Comparison of ENCODE assay signal across 8 mouse cellular contexts in genomic region chr6:87812656-87813055, GRCm38 (mm10). TPM values are rescaled to one million over a fixed set of nuclear protein-coding genes. Genes with fewer than 3 reads are reported as not detected.
A peak's percentile ranks its signal among the peaks of the same experiment; 100 is the strongest.
DNase-seq lines count a peak whose midpoint lies in the region; ATAC-seq lines count a peak whose summit lies in the region.

No protein-coding gene starts in this region.

- H3K27ac ChIP-seq in heart, embryonic 10.5 days: peak overlapping the region; percentile 89; the same call in 1 of the 2 replicates
- no peak overlapping the region for H3K27ac ChIP-seq in limb, embryonic 12.5 days
- H3K27ac ChIP-seq in stomach, embryonic 15.5 days: peak overlapping the region; percentile 86

- no peak overlapping the region for H3K9ac ChIP-seq in limb, embryonic 12.5 days (replicated peaks)
- H3K9ac ChIP-seq in stomach, embryonic 15.5 days: peak overlapping the region; percentile 58; the same call in 1 of the 2 replicates

- peaks cover 33% of the 10 kb centered on the region for H3K36me3 ChIP-seq in heart, embryonic 10.5 days
- peaks cover 67% of the 10 kb centered on the region for H3K36me3 ChIP-seq in megakaryocyte, embryonic 14.5 days (replicated peaks; ENCODE audit: low read length)
- peaks cover 45% of the 10 kb centered on the region for H3K36me3 ChIP-seq in limb, embryonic 12.5 days
- H3K36me3 ChIP-seq in stomach, embryonic 15.5 days: peaks cover 9% of the 10 kb centered on the region; the same call in 1 of the 2 replicates

- H3K4me2 ChIP-seq in limb, embryonic 12.5 days: peak overlapping the region; percentile 93
- peak overlapping the region; percentile 87 for H3K4me2 ChIP-seq in stomach, embryonic 15.5 days

- H3K9me3 ChIP-seq in heart, embryonic 10.5 days: no peaks in the 10 kb centered on the region
- H3K9me3 ChIP-seq in megakaryocyte, embryonic 14.5 days: no peaks in the 10 kb centered on the region
- no peaks in the 10 kb centered on the region for H3K9me3 ChIP-seq in limb, embryonic 12.5 days
- H3K9me3 ChIP-seq in stomach, embryonic 15.5 days: no peaks in the 10 kb centered on the region

- H3K4me3 ChIP-seq in heart, embryonic 10.5 days: peak overlapping the region; percentile 78
- peak overlapping the region; percentile 100 for H3K4me3 ChIP-seq in megakaryocyte, embryonic 14.5 days (replicated peaks)
- peak overlapping the region; percentile 73; the same call in 1 of the 2 replicates for H3K4me3 ChIP-seq in limb, embryonic 12.5 days (replicated peaks)
- H3K4me3 ChIP-seq in stomach, embryonic 15.5 days (replicated peaks): peak overlapping the region; percentile 79

- WGBS in heart, embryonic 10.5 days: 89% methylated on average over 1 of the region's 1 CpGs
- WGBS in limb, embryonic 12.5 days: 86% methylated on average over 1 of the region's 1 CpGs
- 86% methylated on average over 1 of the region's 1 CpGs for WGBS in stomach, embryonic 15.5 days

- no peaks in the 10 kb centered on the region for H3K27me3 ChIP-seq in heart, embryonic 10.5 days (ENCODE audit: insufficient read depth, poor library complexity, severe bottlenecking)
- no peaks in the 10 kb centered on the region for H3K27me3 ChIP-seq in megakaryocyte, embryonic 14.5 days (replicated peaks)
- no peaks in the 10 kb centered on the region for H3K27me3 ChIP-seq in limb, embryonic 12.5 days
- no peaks in the 10 kb centered on the region for H3K27me3 ChIP-seq in stomach, embryonic 15.5 days (replicated peaks)

- ATAC-seq in megakaryocyte, adult 5-6 weeks (ENCODE audit: poor library complexity, severe bottlenecking): no peak
- ATAC-seq in limb, embryonic 12.5 days (ENCODE audit: insufficient number of reproducible peaks, insufficient read depth, low FRiP score, low TSS enrichment, low read depth): no peak
- ATAC-seq in stomach, embryonic 15.5 days (ENCODE audit: insufficient read depth, low FRiP score, low read depth): no peak

- H3K4me1 ChIP-seq in heart, embryonic 10.5 days: peaks cover 9% of the 10 kb centered on the region
- peaks cover 67% of the 10 kb centered on the region for H3K4me1 ChIP-seq in megakaryocyte, embryonic 14.5 days
- peaks cover 8% of the 10 kb centered on the region; the same call in 1 of the 2 replicates for H3K4me1 ChIP-seq in limb, embryonic 12.5 days (replicated peaks)
- H3K4me1 ChIP-seq in stomach, embryonic 15.5 days: peaks cover 20% of the 10 kb centered on the region

- no peak for DNase-seq in heart, embryonic 10.5 days (ENCODE audit: low spot score)
- no peak for DNase-seq in heart, adult 9 months (ENCODE audit: low spot score in 2 of 2)
- DNase-seq in thymus, postnatal 4 days: no peak
- DNase-seq in left cerebral cortex, adult 8-10 months (ENCODE audit: low spot score in 2 of 2): no peak

RNA-seq across cellular contexts. Expression of gene Rab43, which starts 0.7 kb away (rescaled TPM):
- 4.4 and 5.1 TPM in 2 replicates for polyA plus RNA-seq in heart, embryonic 10.5 days (2016; fragmentation: Nextera tagmentation; extraction: Ambion mirVana)
- polyA plus RNA-seq in megakaryocyte, embryonic 14.5 days (2012; ENCODE audit: insufficient read depth, low replicate concordance): 27.5 and 77.6 TPM in 2 replicates
- total RNA-seq in megakaryocyte, adult 5-6 weeks (2015): 36.4 and 40.7 TPM in 2 replicates
- 12.7 and 13.3 TPM in 2 replicates for total RNA-seq in megakaryocyte, adult 5-6 weeks (2017)
- polyA plus RNA-seq in limb, embryonic 12.5 days (2016; fragmentation: Nextera tagmentation; extraction: Ambion mirVana): 8.8 and 10.0 TPM in 2 replicates
- polyA plus RNA-seq in stomach, embryonic 15.5 days (2015; fragmentation: Nextera tagmentation; extraction: Ambion mirVana): 11.9 and 12.4 TPM in 2 replicates
- 10 to 100 TPM; 14.4 to 22.1 (median 16.7) TPM for total RNA-seq in left cerebral cortex, adult 8-10 months (2022)

RNA-seq across cellular contexts. Expression of gene Gm45140, which starts 22.9 kb away (rescaled TPM):
- polyA plus RNA-seq in heart, embryonic 10.5 days (2016; fragmentation: Nextera tagmentation; extraction: Ambion mirVana): 2.3 and 2.5 TPM in 2 replicates
- polyA plus RNA-seq in megakaryocyte, embryonic 14.5 days (2012; ENCODE audit: insufficient read depth, low replicate concordance): 13.2 TPM in 1 of 2 replicates, not detected in the other
- 2.5 and 6.0 TPM in 2 replicates for total RNA-seq in megakaryocyte, adult 5-6 weeks (2015)
- 25.6 and 28.7 TPM in 2 replicates for total RNA-seq in megakaryocyte, adult 5-6 weeks (2017)
- polyA plus RNA-seq in limb, embryonic 12.5 days (2016; fragmentation: Nextera tagmentation; extraction: Ambion mirVana): 4.6 and 4.7 TPM in 2 replicates
- 4.2 and 4.7 TPM in 2 replicates for polyA plus RNA-seq in stomach, embryonic 15.5 days (2015; fragmentation: Nextera tagmentation; extraction: Ambion mirVana)
- 1 to 10 TPM; 2.2 to 5.0 (median 2.8) TPM for total RNA-seq in left cerebral cortex, adult 8-10 months (2022)

RNA-seq across cellular contexts. Expression of gene Isy1, which starts 25.9 kb away (rescaled TPM):
- 31.6 and 44.0 TPM in 2 replicates for polyA plus RNA-seq in heart, embryonic 10.5 days (2016; fragmentation: Nextera tagmentation; extraction: Ambion mirVana)
- 5.6 and 34.7 TPM in 2 replicates for polyA plus RNA-seq in megakaryocyte, embryonic 14.5 days (2012; ENCODE audit: insufficient read depth, low replicate concordance)
- 10.2 and 16.7 TPM in 2 replicates for total RNA-seq in megakaryocyte, adult 5-6 weeks (2015)
- 94.0 and 120 TPM in 2 replicates for total RNA-seq in megakaryocyte, adult 5-6 weeks (2017)
- polyA plus RNA-seq in limb, embryonic 12.5 days (2016; fragmentation: Nextera tagmentation; extraction: Ambion mirVana): 62.2 and 67.4 TPM in 2 replicates
- polyA plus RNA-seq in stomach, embryonic 15.5 days (2015; fragmentation: Nextera tagmentation; extraction: Ambion mirVana): 39.0 and 53.4 TPM in 2 replicates
- 10 to 100 TPM; 27.5 to 30.6 (median 28.5) TPM for total RNA-seq in left cerebral cortex, adult 8-10 months (2022)

RNA-seq across cellular contexts. Expression of gene Gp9, which starts 34.8 kb away (rescaled TPM):
- polyA plus RNA-seq in heart, embryonic 10.5 days (2016; fragmentation: Nextera tagmentation; extraction: Ambion mirVana): 4.8 and 6.2 TPM in 2 replicates
- polyA plus RNA-seq in megakaryocyte, embryonic 14.5 days (2012; ENCODE audit: insufficient read depth, low replicate concordance): 2,862 and 6,438 TPM in 2 replicates
- 0.16 and 1.2 TPM in 2 replicates for total RNA-seq in megakaryocyte, adult 5-6 weeks (2015)
- total RNA-seq in megakaryocyte, adult 5-6 weeks (2017): 0.59 TPM in 1 of 2 replicates, not detected in the other
- 2.7 and 3.3 TPM in 2 replicates for polyA plus RNA-seq in limb, embryonic 12.5 days (2016; fragmentation: Nextera tagmentation; extraction: Ambion mirVana)
- 1.7 and 2.4 TPM in 2 replicates for polyA plus RNA-seq in stomach, embryonic 15.5 days (2015; fragmentation: Nextera tagmentation; extraction: Ambion mirVana)
- total RNA-seq in left cerebral cortex, adult 8-10 months (2022): 1 to 10 TPM in 3 of 4 experiments, under 1 TPM in 1; 0.72 to 1.4 (median 1.1) TPM

RNA-seq across cellular contexts. Expression of gene Cnbp, which starts 38.2 kb away (rescaled TPM):
- 999 and 1,260 TPM in 2 replicates for polyA plus RNA-seq in heart, embryonic 10.5 days (2016; fragmentation: Nextera tagmentation; extraction: Ambion mirVana)
- 44.0 and 59.4 TPM in 2 replicates for polyA plus RNA-seq in megakaryocyte, embryonic 14.5 days (2012; ENCODE audit: insufficient read depth, low replicate concordance)
- 264 and 268 TPM in 2 replicates for total RNA-seq in megakaryocyte, adult 5-6 weeks (2015)
- total RNA-seq in megakaryocyte, adult 5-6 weeks (2017): 389 and 399 TPM in 2 replicates
- polyA plus RNA-seq in limb, embryonic 12.5 days (2016; fragmentation: Nextera tagmentation; extraction: Ambion mirVana): 1,117 and 1,149 TPM in 2 replicates
- 975 and 1,053 TPM in 2 replicates for polyA plus RNA-seq in stomach, embryonic 15.5 days (2015; fragmentation: Nextera tagmentation; extraction: Ambion mirVana)
- 100 to 1,000 TPM; 280 to 313 (median 302) TPM for total RNA-seq in left cerebral cortex, adult 8-10 months (2022)
